Mouse (Mus musculus) kidney, postnatal 36 days (tissue): ENCODE measurements around the gene Hs3st3a1.

ENCODE experiments used
- DNase-seq, 2 experiments: peaks; one replicate each; pipeline ENCODE4 v3.0.0; 2021 to 2022; ENCODE audit warnings: mixed read lengths in 2 of 2

The Hs3st3a1 gene

DNA sequence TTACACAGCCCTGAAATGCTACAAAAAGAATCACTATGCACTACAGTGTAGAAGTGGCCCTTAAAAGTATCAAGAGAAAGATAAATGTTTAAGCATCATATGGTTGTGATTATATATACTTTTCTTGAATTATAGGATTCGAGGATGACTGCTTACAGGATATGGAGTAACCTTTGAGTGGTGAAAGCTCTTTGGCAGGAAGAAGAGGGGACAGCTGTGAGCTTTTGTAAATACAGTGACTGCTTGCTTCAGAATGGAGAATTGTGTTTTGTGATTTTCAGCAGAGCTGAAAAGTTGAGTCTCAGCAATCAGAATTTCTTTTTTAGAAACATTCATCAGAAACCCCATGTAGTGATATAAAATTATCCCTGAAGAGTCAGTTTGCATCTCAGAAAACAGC lies 124.3 kb downstream of the Hs3st3a1 start:
- no peak for DNase-seq

- no peak for DNase-seq
These were observed 125.3 kb downstream of the Hs3st3a1 start for GRCm38 (mm10) chr11:64560471-64560870.

DNA sequence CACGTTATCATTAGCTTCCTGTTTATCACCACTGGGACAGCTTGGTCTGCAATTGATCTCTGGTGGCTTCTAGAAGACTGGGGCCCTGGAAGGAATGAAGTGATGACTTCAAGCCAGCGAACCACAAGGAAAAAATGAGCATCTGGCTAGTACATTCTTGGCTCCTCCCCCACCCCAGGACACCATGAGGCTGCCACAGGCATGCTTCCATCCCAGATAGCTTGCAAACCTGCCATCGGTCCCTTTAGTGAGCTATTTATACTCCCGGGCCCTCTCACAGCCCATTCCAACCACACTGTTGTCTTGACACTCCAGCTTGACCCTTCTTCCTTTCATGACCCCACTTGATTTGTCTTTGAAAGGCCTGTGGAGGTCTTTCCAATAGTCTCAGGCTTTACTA lies 127.6 kb downstream of the Hs3st3a1 start:
- DNase-seq, result no peak
